Mouse (Mus musculus) small intestine, adult 2 months (tissue): ENCODE measurements around the gene Tex35. TPM values are rescaled to one million over a fixed set of nuclear protein-coding genes. Genes with fewer than 3 reads are reported as not detected.

Experiments
- H3K27ac ChIP-seq: fragments of 200-500 bp; 2 replicates; pipeline ENCODE4 v1.5.1; 2012; ENCODE audit warnings: low read depth, low read length, control low read depth, inconsistent platforms; ENCODE audit not compliant: insufficient read depth
- H3K27me3 ChIP-seq: fragments of 200-500 bp; 2 replicates; pipeline ENCODE4 v1.6.1; 2012; ENCODE audit warnings: mild to moderate bottlenecking, moderate library complexity, low read length, inconsistent platforms; ENCODE audit not compliant: control insufficient read depth, insufficient read depth
- H3K36me3 ChIP-seq: fragments of 200-500 bp; 2 replicates; pipeline ENCODE4 v1.6.1; 2012; ENCODE audit warnings: mild to moderate bottlenecking, low read length, control low read depth, inconsistent platforms; ENCODE audit not compliant: control insufficient read depth, insufficient read depth
- H3K4me1 ChIP-seq: fragments of 200-500 bp; 2 replicates; pipeline ENCODE4 v1.6.1; 2012; ENCODE audit warnings: low read length, inconsistent platforms, mixed read lengths; ENCODE audit not compliant: control insufficient read depth, insufficient read depth, insufficient read length
- H3K4me3 ChIP-seq: fragments of 200-500 bp; 2 replicates; pipeline ENCODE4 v1.5.1; 2012; ENCODE audit warnings: low read depth, mild to moderate bottlenecking, control low read depth, inconsistent platforms, low read length, moderate library complexity
- CTCF ChIP-seq: fragments of 200-500 bp; IDR thresholded peaks from 2 replicates; pipeline ENCODE4 v1.5.1; 2012; ENCODE audit warnings: low read depth, mild to moderate bottlenecking, control low read depth, inconsistent platforms, low read length, moderate library complexity, mixed read lengths; ENCODE audit not compliant: insufficient replicate concordance, insufficient read length; ENCODE audit errors: extremely low read depth
- POLR2A ChIP-seq: fragments of 200-500 bp; IDR thresholded peaks from 2 replicates; pipeline ENCODE4 v1.6.1; 2012; ENCODE audit warnings: low read depth, mild to moderate bottlenecking, control low read depth, inconsistent platforms, low read length, moderate library complexity
- WGBS: fragments of 180-500 bp; shearing (Covaris S2); methylation state at CpG from one replicate; pipeline ENCODE4 v1.1.7; 2018; 5-methylcytosine and 5-hydroxymethylcytosine counted together
- polyA plus RNA-seq: library from polyadenylated mRNA; depleted of rRNA; stranded (reverse); fragments of >200 nt; gene quantifications from 2 replicates; pipeline ENCODE4 v1.2.3, GENCODE M21; 2012

Tex35 gene
- polyA plus RNA-seq, 1 experiment, result not detected

GRCm38 (mm10) chr1:157074937-157075336 is 33.5 kb downstream of the Tex35 start:
- H3K4me3 ChIP-seq, result no peak overlapping the region
- 78% methylated on average over 7 of the region's 7 CpGs for WGBS
- peaks cover 5% of the 10 kb centered on the region for H3K4me1 ChIP-seq
- no peaks in the 10 kb centered on the region for H3K36me3 ChIP-seq
- H3K27me3 ChIP-seq, result no peaks in the 10 kb centered on the region
- H3K27ac ChIP-seq, result no peak overlapping the region
- TF ChIP-seq POLR2A (no peak), CTCF (no peak)

- WGBS, result 84% methylated on average over 6 of the region's 6 CpGs
These were observed 34.1 kb downstream of the Tex35 start for GRCm38 (mm10) chr1:157074371-157074770.

GRCm38 (mm10) chr1:157073592-157073991 is 34.9 kb downstream of the Tex35 start:
- H3K36me3 ChIP-seq, result no peaks in the 10 kb centered on the region
- no peak overlapping the region for H3K27ac ChIP-seq
- WGBS, result 21% methylated on average over 4 of the region's 4 CpGs
- no peak for TF ChIP-seq CTCF
- TF ChIP-seq POLR2A, result no peak
- H3K27me3 ChIP-seq, result no peaks in the 10 kb centered on the region
- H3K4me3 ChIP-seq, result no peak overlapping the region
- peaks cover 5% of the 10 kb centered on the region for H3K4me1 ChIP-seq

More at GRCm38 (mm10) chr1:157074371-157074770, 34.1 kb downstream of the Tex35 start:
- Histone ChIP-seq H3K4me3 (no peak overlapping the region), H3K4me1 (peaks cover 5% of the 10 kb centered on the region), H3K27ac (no peak overlapping the region), H3K36me3 (no peaks in the 10 kb centered on the region), H3K27me3 (no peaks in the 10 kb centered on the region)
- TF ChIP-seq POLR2A, result no peak

GRCm38 (mm10) chr1:157069181-157069828 is 39.2 kb downstream of the Tex35 start:
- Histone ChIP-seq H3K4me1 (peaks cover 3% of the 10 kb centered on the region; the same call in 1 of the 2 replicates), H3K27me3 (no peaks in the 10 kb centered on the region), H3K27ac (no peak overlapping the region), H3K36me3 (no peaks in the 10 kb centered on the region), H3K4me3 (no peak overlapping the region)
- TF ChIP-seq POLR2A (no peak), CTCF (no peak)
- 90% methylated on average over 15 of the region's 15 CpGs for WGBS

- TF ChIP-seq POLR2A (no peak), CTCF (no peak)
- Histone ChIP-seq H3K27me3 (no peaks in the 10 kb centered on the region), H3K36me3 (no peaks in the 10 kb centered on the region), H3K4me3 (no peak overlapping the region), H3K4me1 (no peaks in the 10 kb centered on the region), H3K27ac (no peak overlapping the region)
These were observed 40.2 kb downstream of the Tex35 start for GRCm38 (mm10) chr1:157068316-157068715.

GRCm38 (mm10) chr1:157065819-157066730 is 42.4 kb downstream of the Tex35 start:
- H3K36me3 ChIP-seq, result no peaks in the 10 kb centered on the region
- no peaks in the 10 kb centered on the region for H3K27me3 ChIP-seq
- TF ChIP-seq POLR2A (no peak), CTCF (no peak)
- whole genome bisulfite sequencing, result 88% methylated on average over 12 of the region's 12 CpGs
- H3K27ac ChIP-seq, result no peak overlapping the region
- H3K4me3 ChIP-seq, result no peak overlapping the region
- H3K4me1 ChIP-seq, result no peaks in the 10 kb centered on the region; the same call in 1 of the 2 replicates
